Mouse (Mus musculus) C2C12 (cell line): ENCODE measurements around the gene Tnpo3. TPM values are rescaled to one million over a fixed set of nuclear protein-coding genes. Genes with fewer than 3 reads are reported as not detected.
"Not testable (repeated sequence)": the region's sequence is repeated elsewhere in the genome, so short reads cannot be mapped to it uniquely, and the experiment has no call there.

ENCODE experiments used
- H3K27me3 ChIP-seq: one replicate; pipeline ENCODE4 v1.6.1; 2011; ENCODE audit not compliant: control insufficient read depth, insufficient read depth, insufficient read length
- H3K36me3 ChIP-seq: one replicate; pipeline ENCODE4 v1.6.1; 2011; ENCODE audit not compliant: control insufficient read depth, insufficient read depth
- H3K4me3 ChIP-seq: one replicate; pipeline ENCODE4 v1.5.1; 2011; ENCODE audit warnings: mild to moderate bottlenecking, control low read depth; ENCODE audit not compliant: poor library complexity, insufficient read depth, severe bottlenecking
- H3K79me2 ChIP-seq: one replicate; pipeline ENCODE4 v1.6.1; 2011; ENCODE audit not compliant: control insufficient read depth, insufficient read depth
- H3K79me3 ChIP-seq: one replicate; pipeline ENCODE4 v1.6.1; 2011; ENCODE audit warnings: low read depth, control low read depth
- H3ac ChIP-seq: one replicate; pipeline ENCODE3; 2011; ENCODE audit warnings: low read depth; ENCODE audit not compliant: control insufficient read depth, insufficient read length
- CEBPB ChIP-seq: IDR thresholded peaks from one replicate; pipeline ENCODE4 v1.6.1; 2011; ENCODE audit warnings: low read depth, mild to moderate bottlenecking, control low read depth, moderate library complexity
- CTCF ChIP-seq: IDR thresholded peaks from one replicate; pipeline ENCODE4 v1.5.1; 2011; ENCODE audit not compliant: control insufficient read depth, insufficient read depth, insufficient read length
- FOSL1 ChIP-seq: IDR thresholded peaks from one replicate; pipeline ENCODE4 v1.8.0; 2011; ENCODE audit warnings: mild to moderate bottlenecking, low read length; ENCODE audit not compliant: poor library complexity, insufficient read depth, severe bottlenecking
- MAX ChIP-seq: IDR thresholded peaks from one replicate; pipeline ENCODE4 v1.6.1; 2011; ENCODE audit warnings: mild to moderate bottlenecking, control low read depth
- MYOD1 ChIP-seq: IDR thresholded peaks from one replicate; pipeline ENCODE4 v1.6.1; 2011; ENCODE audit warnings: low read depth; ENCODE audit not compliant: control insufficient read depth, insufficient read length
- MYOG ChIP-seq: IDR thresholded peaks from one replicate; pipeline ENCODE4 v1.6.1; 2011; ENCODE audit not compliant: control insufficient read depth, insufficient read length; ENCODE audit errors: extremely low read depth
- USF1 ChIP-seq: IDR thresholded peaks from one replicate; pipeline ENCODE4 v1.6.1; 2011; ENCODE audit warnings: low read depth, mild to moderate bottlenecking, control low read depth, moderate library complexity
- polyA plus RNA-seq: library from polyadenylated mRNA; unstranded; fragments of >200 nt; fragmentation: generic; extraction: Trizol; gene quantifications from one replicate; pipeline ENCODE4 v1.2.1, GENCODE M21; 2012; ENCODE audit warnings: missing spikeins

Gene Tnpo3
- polyA plus RNA-seq, 1 experiment: 29.4 TPM

DNA sequence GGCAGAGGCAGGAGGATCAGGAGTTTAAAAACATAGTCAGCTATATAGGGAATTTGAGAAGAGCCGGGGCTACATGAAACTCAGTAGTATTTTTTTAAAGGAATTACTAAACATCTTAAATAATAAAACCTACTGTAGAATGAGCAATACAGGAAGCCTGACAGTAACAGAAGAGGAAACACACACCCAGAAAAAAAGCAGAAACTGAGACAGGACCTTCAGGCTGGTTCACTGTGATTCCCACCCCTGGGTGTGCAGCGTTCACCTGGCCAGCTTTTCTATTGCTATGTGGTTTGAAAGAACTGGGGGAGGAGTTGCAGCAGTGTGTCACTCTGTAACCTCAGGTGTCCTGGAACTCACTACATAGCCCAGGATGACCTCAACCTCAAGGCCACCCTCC, 14.2 kb upstream of the Tnpo3 start:
- no peak overlapping the region for H3K4me3 ChIP-seq
- no peaks in the 10 kb centered on the region for H3K79me2 ChIP-seq
- no peaks in the 10 kb centered on the region for H3K79me3 ChIP-seq
- H3K36me3 ChIP-seq: no peaks in the 10 kb centered on the region
- no peak overlapping the region for H3ac ChIP-seq
- TF ChIP-seq FOSL1 (no peak), MAX (no peak), USF1 (no peak), CEBPB (no peak)
- peaks cover 8% of the 10 kb centered on the region for H3K27me3 ChIP-seq

DNA sequence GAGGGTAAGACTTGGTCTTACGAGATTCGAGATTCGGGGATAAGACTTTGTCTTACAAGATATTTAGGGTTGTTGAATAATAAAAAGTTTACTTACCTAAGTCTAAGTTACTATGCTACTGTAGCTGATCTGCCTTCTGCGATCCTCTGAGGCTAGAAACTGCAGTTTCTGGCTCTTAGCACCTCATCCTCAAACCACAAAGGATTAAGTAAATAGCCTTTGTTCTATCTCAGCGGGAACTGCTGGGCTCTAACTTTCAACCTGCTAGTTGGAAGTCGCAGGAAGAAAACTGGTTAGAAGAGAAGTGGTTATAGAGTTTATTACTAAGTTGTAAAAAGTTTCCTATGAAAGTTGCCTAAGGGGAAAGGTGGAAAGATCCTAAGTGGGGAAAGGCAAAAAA, 12.6 kb upstream of the Tnpo3 start:
- Histone ChIP-seq H3K4me3 (no peak overlapping the region), H3K27me3 (peaks cover 16% of the 10 kb centered on the region), H3K79me2 (no peaks in the 10 kb centered on the region)

DNA sequence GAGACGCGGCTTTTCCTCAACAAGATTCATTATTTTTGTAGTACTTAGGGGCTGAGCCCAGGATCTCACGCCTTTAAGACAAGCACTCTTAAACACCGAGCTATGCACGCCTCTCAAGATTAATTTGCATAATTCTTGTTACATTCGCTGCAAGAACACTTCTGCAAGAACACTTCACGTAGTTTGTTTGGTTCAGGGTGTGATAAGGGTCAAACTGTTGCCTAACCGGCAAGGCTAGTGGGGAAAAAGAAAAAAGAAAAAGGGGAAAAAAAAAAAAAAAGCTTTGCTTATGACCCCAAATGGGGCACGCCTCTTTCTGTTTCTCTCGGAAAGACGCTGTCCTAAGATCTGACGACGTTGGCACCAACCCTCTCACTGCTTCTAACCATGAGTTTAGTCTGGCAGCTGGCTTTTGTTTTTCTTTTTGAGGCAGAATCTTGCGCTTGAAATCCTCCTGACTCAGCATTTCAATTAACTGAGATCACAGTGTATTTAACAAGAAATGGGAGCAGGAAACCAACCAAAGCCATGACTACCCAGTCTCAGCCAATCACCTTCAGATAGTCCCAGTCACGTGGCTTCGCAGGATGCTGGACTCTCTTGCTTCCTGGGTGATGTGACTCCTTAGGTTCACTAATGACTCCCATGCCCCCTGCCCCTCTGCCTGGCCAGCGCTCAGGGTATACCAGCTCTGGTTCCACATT, 11.3 kb upstream of the Tnpo3 start:
- Histone ChIP-seq H3K27me3 (peaks cover 18% of the 10 kb centered on the region), H3K79me3 (no peaks in the 10 kb centered on the region), H3K79me2 (no peaks in the 10 kb centered on the region), H3K4me3 (no peak overlapping the region), H3ac (no peak overlapping the region), H3K36me3 (no peaks in the 10 kb centered on the region)
- TF ChIP-seq CEBPB (no peak), USF1 (peak; percentile 45)

More for the DNA sequence above, 12.6 kb upstream of the Tnpo3 start:
- Histone ChIP-seq H3K79me3 (no peaks in the 10 kb centered on the region), H3ac (no peak overlapping the region), H3K36me3 (no peaks in the 10 kb centered on the region)
- TF ChIP-seq MYOD1: no peak
- TF ChIP-seq FOSL1: no peak
- TF ChIP-seq CTCF: no peak
- no peak for TF ChIP-seq MYOG
- no peak for TF ChIP-seq USF1
- TF ChIP-seq CEBPB: no peak
- TF ChIP-seq MAX: no peak

DNA sequence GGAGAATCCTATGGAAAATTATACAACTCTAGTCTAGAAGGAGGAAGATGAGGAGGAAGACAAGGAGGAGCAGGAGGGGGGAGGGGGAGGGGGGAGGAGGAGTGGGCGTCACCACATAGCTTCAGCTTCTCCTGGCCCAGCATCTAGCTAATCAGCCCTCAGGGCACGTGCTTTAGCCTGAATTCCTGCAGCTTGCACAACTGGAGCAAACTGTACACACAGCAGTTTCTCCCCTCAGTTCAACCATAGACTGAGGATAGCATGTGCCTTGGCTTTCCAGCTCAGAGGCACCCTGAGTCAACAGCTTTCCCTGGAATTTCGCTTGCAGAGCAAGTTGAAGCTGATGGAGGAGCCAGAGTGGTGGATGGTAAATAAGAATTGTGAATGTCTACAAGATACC, 10.5 kb upstream of the Tnpo3 start:
- Histone ChIP-seq H3K4me3 (no peak overlapping the region), H3K36me3 (no peaks in the 10 kb centered on the region), H3ac (no peak overlapping the region), H3K79me2 (no peaks in the 10 kb centered on the region), H3K27me3 (peaks cover 18% of the 10 kb centered on the region), H3K79me3 (no peaks in the 10 kb centered on the region)
- TF ChIP-seq CTCF (no peak), MYOG (no peak), MAX (no peak), CEBPB (no peak), FOSL1 (no peak), MYOD1 (no peak), USF1 (no peak)

DNA sequence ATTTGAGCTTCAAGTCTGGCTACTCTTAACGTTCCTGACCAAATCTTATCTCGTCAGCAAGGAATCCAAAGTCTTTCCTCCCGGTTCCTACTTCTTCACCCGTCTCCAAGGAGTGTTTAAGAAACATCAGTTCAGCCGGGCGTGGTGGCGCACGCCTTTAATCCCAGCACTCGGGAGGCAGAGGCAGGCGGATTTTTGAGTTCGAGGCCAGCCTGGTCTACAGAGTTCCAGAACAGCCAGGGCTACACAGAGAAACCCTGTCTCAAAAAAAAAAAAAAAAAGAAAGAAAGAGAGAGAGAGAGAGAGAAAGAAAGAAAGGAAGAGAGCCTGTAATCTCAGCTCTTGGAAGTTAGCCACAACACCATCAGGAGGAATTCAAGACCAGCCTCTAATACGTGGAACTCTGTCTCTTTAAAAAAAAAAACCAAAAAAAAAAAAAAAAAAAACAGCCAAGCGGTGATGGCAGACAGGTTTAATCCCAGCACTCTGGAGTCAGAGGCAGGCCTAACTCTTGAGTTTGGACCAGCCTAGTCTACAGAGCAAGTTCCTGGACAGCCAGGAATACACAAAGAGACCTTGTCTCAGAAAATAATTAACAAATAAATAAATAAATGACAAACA, 443 bp upstream of the Tnpo3 start:
- Histone ChIP-seq H3ac (peak overlapping the region; percentile 90), H3K79me3 (peaks cover 44% of the 10 kb centered on the region), H3K79me2 (peaks cover 45% of the 10 kb centered on the region), H3K4me3 (peak overlapping the region; percentile 87)
- H3K27me3 ChIP-seq, H3K36me3 ChIP-seq: not testable (repeated sequence)

DNA sequence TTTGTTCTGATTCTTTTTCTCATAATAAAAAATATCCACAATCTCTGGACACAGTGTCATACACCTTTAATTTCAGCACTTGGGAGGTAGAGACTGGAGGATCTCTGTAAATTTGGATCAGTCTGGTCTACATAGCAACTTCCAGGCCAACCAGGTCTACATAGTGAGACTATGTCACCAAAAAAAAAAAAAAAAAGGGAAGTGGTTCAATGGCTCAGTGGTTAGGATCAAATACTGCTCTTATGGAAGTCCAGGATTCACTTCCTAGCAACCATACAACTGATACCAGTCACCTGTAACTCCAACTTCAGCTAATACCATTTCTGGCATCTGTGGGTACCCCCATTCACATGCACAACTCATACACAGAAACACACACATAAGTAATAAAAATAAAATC, 9.5 kb downstream of the Tnpo3 start:
- Histone ChIP-seq H3K79me3 (peaks cover 97% of the 10 kb centered on the region), H3ac (no peak overlapping the region), H3K4me3 (no peak overlapping the region), H3K36me3 (peaks cover 7% of the 10 kb centered on the region), H3K79me2 (peaks cover 100% of the 10 kb centered on the region), H3K27me3 (no peaks in the 10 kb centered on the region)
- no peak for TF ChIP-seq MAX
- no peak for TF ChIP-seq MYOD1
- no peak for TF ChIP-seq FOSL1
- no peak for TF ChIP-seq CEBPB
- TF ChIP-seq USF1: no peak
- TF ChIP-seq MYOG: no peak
- no peak for TF ChIP-seq CTCF
